Mouse (Mus musculus) myocyte (in vitro differentiated cells): ENCODE data around the gene Mrtfa.

Source experiments
- CEBPB ChIP-seq: IDR thresholded peaks from 2 replicates; pipeline ENCODE4 v1.6.1; 2011; ENCODE audit warnings: mild to moderate bottlenecking, moderate library complexity; ENCODE audit not compliant: poor library complexity, insufficient read depth, severe bottlenecking
- E2F4 ChIP-seq: IDR thresholded peaks from one replicate; pipeline ENCODE4 v1.6.1; 2011; ENCODE audit warnings: mild to moderate bottlenecking, control low read depth, moderate library complexity; ENCODE audit not compliant: insufficient read depth
- MAX ChIP-seq: IDR thresholded peaks from one replicate; pipeline ENCODE4 v1.6.1; 2011; ENCODE audit warnings: low read depth, mild to moderate bottlenecking, control low read depth
- MYOD1 ChIP-seq, 3 experiments: IDR thresholded peaks; one replicate each; pipeline ENCODE4 v1.6.1; 2011; ENCODE audit warnings: control low read depth in 2 of 3, low read depth in 2 of 3, mild to moderate bottlenecking in 2 of 3, moderate library complexity in 1 of 3; ENCODE audit not compliant: insufficient read length in 2 of 3, control insufficient read depth in 1 of 3
- MYOG ChIP-seq, 3 experiments: IDR thresholded peaks; one replicate each; pipeline ENCODE4 v1.6.1; 2011; ENCODE audit warnings: control low read depth in 2 of 3, low read depth in 2 of 3, mild to moderate bottlenecking in 2 of 3; ENCODE audit not compliant: insufficient read length in 2 of 3, control insufficient read depth in 1 of 3, insufficient read depth in 1 of 3
- POLR2A ChIP-seq: IDR thresholded peaks from one replicate; pipeline ENCODE4 v1.6.1; 2011; ENCODE audit warnings: low read depth, mild to moderate bottlenecking, control low read depth, moderate library complexity; ENCODE audit not compliant: insufficient read length
- POLR2AphosphoS2 ChIP-seq: IDR thresholded peaks from one replicate; pipeline ENCODE4 v1.6.1; 2011; ENCODE audit warnings: low read depth, control low read depth; ENCODE audit not compliant: insufficient read length
- REST ChIP-seq: IDR thresholded peaks from one replicate; pipeline ENCODE4 v1.6.1; 2011; ENCODE audit warnings: mild to moderate bottlenecking, control low read depth, moderate library complexity; ENCODE audit not compliant: insufficient read depth, insufficient read length
- SRF ChIP-seq: IDR thresholded peaks from one replicate; pipeline ENCODE4 v1.6.1; 2011; ENCODE audit warnings: low read depth; ENCODE audit not compliant: control insufficient read depth, insufficient read length
- TCF12 ChIP-seq: IDR thresholded peaks from one replicate; pipeline ENCODE4 v1.6.1; 2011; ENCODE audit warnings: mild to moderate bottlenecking, control low read depth; ENCODE audit not compliant: poor library complexity, insufficient read depth, severe bottlenecking
- TCF3 ChIP-seq: IDR thresholded peaks from one replicate; pipeline ENCODE4 v1.6.1; 2011; ENCODE audit warnings: low read depth, control low read depth; ENCODE audit not compliant: insufficient read length
- USF1 ChIP-seq: IDR thresholded peaks from one replicate; pipeline ENCODE4 v1.6.1; 2011; ENCODE audit warnings: low read depth, mild to moderate bottlenecking, control low read depth, moderate library complexity

DNA sequence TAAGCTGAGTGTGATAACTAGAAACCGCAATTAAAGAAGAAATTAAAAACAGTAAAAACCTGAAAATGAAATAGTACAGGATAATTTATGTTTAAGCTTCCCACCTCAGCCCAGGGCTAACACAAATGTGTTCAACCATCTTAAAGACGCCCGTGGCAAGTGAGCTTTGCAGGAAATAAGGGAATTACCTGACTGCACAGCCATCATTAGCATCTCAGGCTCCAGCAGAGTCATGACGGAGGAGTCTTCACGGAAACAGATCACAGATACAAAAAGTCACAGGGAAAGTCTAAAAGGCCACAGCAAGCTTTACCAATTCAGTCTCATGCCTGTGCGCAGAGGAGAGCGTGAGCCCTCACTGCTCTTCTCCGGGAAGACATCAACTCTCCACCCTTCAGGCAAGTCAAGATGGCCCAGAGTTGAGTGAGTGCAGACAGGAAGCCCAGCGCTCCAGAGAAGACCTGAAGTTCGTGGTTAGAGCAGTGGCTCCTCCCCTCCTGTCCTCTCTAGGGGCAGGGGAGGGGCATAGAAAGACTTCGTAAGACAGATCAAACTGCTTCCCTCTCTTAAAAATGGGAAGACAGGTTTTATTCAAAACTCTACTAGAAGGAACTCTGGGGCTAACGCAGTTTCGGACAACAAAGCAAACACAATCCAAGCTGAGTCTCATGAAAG, 85.8 kb downstream of the Mrtfa start:
- TF ChIP-seq POLR2A (no peak), MAX (no peak), TCF12 (no peak), MYOG (IDR thresholded peaks at IDR 0.05; ENCODE audit: control insufficient read depth in 1 of 3, insufficient read depth in 1 of 3, insufficient read length in 2 of 3, low read depth in 2 of 3) (no peak), USF1 (no peak), REST (no peak), MYOD1 (IDR thresholded peaks at IDR 0.05; ENCODE audit: control insufficient read depth in 1 of 3, insufficient read length in 2 of 3, low read depth in 2 of 3) (no peak), POLR2AphosphoS2 (no peak), CEBPB (no peak), E2F4 (no peak), SRF (no peak), TCF3 (no peak)
